Mouse (Mus musculus) layer of hippocampus, postnatal 10 days (tissue): ENCODE results near the gene Man1a. TPM values are rescaled to one million over a fixed set of nuclear protein-coding genes. Genes with fewer than 3 reads are reported as not detected.

Source experiments
- DNase-seq, 2 experiments: peaks; one replicate each; pipeline ENCODE4 v3.0.0; 2021; ENCODE audit warnings: low spot score in 2 of 2
- total RNA-seq, 2 experiments: library from RNA; stranded (reverse); gene quantifications; 2 replicates each; pipeline ENCODE4 v1.2.3; 2021

Man1a gene
- total RNA-seq, 2 experiments from 2014 or later: 35.6 to 38.6 TPM

GRCm38 (mm10) chr10:54026101-54026500 lies 50.3 kb downstream of the Man1a start:
- no peak for DNase-seq

- DNase-seq: no peak
Measured at GRCm38 (mm10) chr10:54017904-54018454, 58.4 kb downstream of the Man1a start.

GRCm38 (mm10) chr10:54014116-54014758 lies 62.2 kb downstream of the Man1a start:
- DNase-seq: no peak

- DNase-seq: no peak
Measured at GRCm38 (mm10) chr10:54013143-54013791, 63.1 kb downstream of the Man1a start.

DNA sequence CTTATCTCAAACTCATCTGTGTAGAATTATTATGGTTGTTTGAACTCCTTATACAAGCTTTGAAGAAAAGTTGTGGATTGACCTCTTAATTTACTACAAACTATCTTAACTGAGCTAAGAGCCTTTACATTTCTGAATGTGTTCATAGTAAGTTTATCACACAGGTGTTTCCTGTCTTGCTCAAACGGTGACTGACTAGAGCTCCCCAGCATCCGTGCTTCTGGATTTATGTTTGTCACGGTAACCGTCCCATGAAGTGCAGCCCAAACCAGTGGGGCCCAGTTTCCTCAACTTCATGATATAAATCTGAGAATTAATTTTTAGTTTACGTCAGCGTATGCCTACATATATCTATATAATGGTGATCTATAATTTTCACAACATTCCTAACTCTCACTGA lies 67.3 kb downstream of the Man1a start:
- no peak for DNase-seq

DNA sequence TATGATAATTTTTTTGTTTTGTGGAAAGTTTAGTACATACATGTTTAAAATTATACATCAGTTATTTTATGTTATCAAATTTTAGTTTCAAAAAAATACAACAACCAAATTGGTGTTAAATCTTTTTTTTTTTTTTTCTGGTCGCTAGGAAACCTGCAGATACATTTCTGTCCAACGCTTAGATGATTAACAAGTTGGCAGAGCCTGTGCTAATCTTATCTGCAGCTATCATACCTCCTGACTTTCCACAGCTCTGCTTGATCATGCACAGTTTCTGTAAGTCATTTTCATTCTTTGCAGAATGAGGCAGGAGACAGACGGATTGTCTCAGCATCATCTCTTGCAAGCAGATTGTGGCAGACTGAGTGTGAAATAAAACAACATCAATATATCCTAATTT lies 69.5 kb downstream of the Man1a start:
- no peak for DNase-seq

DNA sequence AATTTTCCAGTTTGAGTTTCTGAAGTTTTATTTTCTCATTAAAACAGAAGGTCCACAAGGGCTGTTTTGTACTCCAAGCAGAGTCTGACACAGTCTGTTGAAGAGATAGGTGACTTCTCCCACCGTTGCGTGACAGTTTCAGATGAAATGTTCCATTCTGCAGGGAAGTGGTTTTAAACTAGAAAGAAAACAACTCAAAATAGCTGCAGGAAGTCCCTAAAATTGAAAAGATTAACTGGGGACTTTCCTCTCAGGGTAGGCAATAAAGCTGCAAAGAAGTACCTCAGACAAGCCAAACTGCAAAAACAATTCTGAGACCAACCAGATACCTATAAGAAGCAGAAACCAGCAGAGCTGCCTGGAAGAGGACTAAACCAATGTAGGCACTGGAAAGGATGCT lies 70.6 kb downstream of the Man1a start:
- no peak for DNase-seq

DNA sequence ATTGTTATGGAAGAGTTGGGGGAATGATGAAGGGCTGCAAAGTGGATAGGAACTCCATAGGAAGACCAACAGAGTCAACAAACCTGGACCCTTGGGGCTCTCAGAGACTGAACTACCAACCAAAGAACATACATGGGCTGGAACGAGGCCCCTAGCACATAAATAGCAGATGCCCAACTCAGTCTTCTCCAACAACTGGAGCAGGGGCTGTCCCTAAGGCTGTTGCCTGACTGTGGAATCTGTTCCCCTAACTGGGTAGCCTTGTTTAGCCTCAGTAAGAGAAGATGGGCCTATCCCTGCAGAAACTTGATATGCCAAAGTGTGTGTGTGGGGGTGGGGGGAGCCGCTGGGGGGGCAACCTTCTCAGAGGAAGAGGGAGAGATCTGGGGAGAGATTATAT lies 73.5 kb downstream of the Man1a start:
- DNase-seq: no peak

- DNase-seq: no peak
Measured at GRCm38 (mm10) chr10:53997301-53997700, 79.1 kb downstream of the Man1a start.

DNA sequence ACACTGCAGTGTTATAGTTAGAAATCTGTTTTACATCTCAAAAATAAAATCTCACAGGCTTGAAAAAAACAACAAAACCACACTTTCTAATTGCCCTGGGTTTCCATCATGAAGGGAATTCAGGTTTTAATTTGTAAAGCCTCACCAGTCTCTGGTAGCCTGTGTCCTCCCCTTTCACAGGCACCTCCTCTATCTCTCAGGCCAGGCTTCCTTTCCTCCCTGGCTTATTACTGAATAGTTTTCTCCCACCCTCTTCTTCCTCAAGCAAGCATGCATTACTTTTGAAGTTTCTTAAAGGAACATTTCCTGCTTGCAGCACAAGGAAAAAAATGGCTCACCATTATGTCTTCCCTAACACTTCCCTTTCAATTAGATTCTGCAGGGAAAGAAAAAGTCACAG lies 80.2 kb downstream of the Man1a start:
- DNase-seq: no peak

DNA sequence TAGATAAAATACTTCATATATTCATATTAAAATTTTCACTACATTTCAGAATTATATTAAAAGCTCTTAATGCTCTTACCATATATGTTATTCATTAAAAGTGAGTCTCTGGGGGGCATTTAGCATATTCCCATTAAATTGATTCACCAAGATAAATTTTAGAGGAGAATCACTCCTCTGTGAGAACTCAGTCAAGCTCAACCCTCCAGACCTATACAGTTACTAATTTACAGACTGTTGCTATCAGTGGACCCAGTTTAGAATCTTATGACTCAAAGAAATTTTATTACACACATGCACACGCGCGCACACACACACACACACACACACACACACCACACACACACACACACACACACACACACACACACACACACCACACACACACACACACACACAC lies 81.8 kb downstream of the Man1a start:
- no peak for DNase-seq

GRCm38 (mm10) chr10:53990434-53990833 lies 86.0 kb downstream of the Man1a start:
- DNase-seq: no peak

- no peak for DNase-seq
Measured at GRCm38 (mm10) chr10:53984894-53985293, 91.5 kb downstream of the Man1a start.

- peak; percentile 30 to 50 for DNase-seq
Measured at GRCm38 (mm10) chr10:53984086-53984485, 92.3 kb downstream of the Man1a start.

- no peak for DNase-seq
Measured at GRCm38 (mm10) chr10:53978647-53979046, 97.8 kb downstream of the Man1a start.

DNA sequence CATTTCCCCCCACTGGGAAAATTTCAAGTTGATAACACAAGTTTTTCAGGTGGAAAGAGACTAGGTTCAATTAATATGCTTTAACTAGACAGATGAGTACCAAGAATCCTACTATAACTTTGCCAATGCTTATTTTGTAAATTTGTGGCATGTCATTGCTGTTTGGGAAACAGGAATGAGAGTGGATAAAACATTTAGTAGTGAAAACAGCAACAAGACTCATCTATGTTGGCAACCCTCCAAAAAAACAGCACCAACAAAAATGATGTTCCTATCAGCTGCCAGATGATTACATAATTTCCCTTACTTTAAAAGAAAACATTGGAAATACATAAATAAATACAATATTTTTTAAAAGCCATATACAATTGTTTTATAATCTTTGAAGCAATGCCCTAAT lies 102.2 kb downstream of the Man1a start:
- DNase-seq: no peak

DNA sequence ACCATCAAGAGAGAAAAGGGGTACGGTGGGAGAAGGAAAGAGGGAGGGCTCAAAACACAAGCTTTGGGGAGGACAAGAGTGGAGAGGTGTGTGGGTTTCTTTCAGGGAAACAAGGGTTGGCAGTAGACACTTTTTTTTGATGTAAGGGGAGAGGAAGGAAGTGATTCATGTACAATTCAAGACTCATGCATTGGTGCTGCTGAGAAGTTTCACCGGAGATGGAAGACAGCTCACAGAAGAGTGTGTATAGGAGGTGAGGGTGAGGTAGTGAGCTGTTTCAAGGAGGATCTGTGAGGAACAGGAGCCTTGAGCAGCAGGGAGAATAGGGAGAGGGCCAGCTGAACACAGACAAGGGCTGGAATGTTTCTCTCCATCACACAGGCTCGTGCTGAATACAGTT lies 116.7 kb downstream of the Man1a start:
- DNase-seq: no peak

DNA sequence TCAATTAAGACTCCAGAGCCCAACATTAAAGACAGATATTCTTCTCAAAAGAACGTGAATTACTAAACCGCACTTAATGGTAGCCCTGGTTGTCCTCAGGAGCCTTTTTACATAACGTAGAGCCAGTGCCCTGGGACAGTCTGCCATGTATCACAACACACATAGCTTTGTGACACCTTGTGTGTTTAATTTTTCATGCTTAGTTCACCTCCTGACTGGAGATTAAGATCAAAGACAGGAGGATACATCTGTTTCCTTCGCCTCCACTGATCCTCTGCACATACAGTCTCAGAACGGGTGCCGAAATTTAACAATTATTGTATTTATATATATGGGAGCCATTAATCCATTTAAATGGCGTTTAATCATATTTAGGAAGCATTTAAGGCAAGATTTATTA lies 134.8 kb downstream of the Man1a start:
- no peak for DNase-seq

- no peak for DNase-seq
Measured at GRCm38 (mm10) chr10:53938199-53938598, 138.2 kb downstream of the Man1a start.

DNA sequence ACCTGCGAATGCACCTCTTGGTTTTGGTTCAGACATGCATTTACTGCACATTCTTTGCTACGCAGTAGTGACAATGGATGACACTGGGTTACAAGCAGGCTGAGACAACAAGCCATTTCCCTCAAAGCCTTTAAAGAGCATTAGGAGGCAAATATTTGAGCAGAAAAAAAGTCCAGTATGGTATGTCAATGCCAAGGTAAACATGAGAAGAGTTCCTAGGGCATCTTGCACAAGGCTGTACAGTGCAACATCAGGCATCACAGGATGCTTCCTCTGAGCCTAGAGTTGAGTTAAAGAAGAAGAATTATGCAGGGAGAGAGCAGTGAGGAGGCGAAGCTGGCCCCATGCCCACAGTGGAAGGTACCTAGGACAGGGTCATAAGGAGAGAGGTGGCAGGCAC lies 140.3 kb downstream of the Man1a start:
- DNase-seq: no peak

DNA sequence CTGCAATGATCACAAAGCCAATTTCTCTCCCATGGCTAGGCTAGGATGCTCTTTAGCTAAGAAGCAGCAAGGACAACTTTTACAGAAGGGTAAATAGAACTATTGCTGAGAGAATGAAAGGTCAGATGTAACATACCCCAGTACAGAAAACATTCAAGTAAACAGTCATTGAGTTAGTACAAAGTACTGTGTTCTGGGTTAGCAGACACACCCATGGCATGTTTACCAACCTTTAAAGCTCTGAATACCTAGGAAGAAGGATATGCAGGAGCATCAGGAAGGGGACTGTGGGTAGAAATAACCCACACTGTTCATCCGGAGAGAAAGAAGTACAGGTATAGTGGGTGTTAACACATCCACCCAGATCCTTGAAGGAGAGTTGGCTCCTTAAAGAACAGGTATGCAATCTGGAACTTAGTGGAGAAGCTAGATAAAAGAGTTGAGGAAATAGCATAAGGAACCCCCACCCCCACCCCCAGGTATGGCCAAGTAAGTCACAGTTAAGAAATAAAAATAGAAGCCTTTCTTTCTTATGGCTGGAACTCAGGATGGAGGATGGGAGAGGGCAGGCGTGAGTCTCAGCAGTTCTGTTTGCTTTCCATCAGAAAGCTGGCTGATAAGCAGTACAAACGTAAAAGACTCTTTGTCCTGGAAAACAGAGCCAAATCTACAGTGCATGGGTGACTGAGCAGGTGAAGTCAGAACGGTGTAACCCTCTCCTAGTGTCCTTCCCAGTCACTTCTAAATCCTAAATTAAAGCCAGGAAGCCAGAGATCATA lies 146.5 kb downstream of the Man1a start:
- no peak for DNase-seq

DNA sequence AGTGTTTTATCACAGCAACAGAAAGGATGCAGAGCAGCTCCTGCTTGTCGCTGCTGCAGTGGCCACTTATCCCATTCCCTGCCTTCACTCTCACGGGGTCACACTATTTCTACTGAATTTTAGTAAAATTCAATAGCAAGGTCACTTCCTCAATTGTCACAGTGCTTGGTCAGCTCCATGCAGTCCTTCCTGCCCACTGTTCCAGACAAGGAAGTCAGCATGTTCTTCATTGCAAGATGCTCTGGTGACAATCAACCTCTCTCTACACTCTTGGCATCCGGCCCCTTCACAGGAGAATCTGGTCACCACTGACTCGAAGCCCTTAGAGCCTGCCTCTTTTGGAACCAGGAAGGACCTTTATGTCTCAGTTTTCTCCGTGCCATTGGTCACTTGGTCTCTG lies 148.5 kb downstream of the Man1a start:
- DNase-seq: no peak
